Mouse (Mus musculus): ENCODE results near the gene Gm42669. TPM values are rescaled to one million over a fixed set of nuclear protein-coding genes. Genes with fewer than 3 reads are reported as not detected.

Gene Gm42669
- polyA plus RNA-seq, 1 experiment, result not detected

GRCm38 (mm10) chr5:107547955-107548354, 40.5 kb downstream of the Gm42669 start:
- TF ChIP-seq CTCF (IDR thresholded peaks at IDR 0.05; ENCODE audit: borderline replicate concordance, insufficient read depth, low read length), result no peak
- TF ChIP-seq POLR2A (IDR thresholded peaks at IDR 0.05; ENCODE audit: low read depth, low read length), result no peak
- Histone ChIP-seq H3K27ac (ENCODE audit: insufficient read depth, low read length) (no peak overlapping the region), H3K4me3 (ENCODE audit: insufficient read depth, low read length) (no peak overlapping the region), H3K4me1 (ENCODE audit: control insufficient read depth, insufficient read depth, low read length) (no peaks in the 10 kb centered on the region)

- TF ChIP-seq POLR2A (IDR thresholded peaks at IDR 0.05; ENCODE audit: low read depth, low read length) (no peak), CTCF (IDR thresholded peaks at IDR 0.05; ENCODE audit: borderline replicate concordance, insufficient read depth, low read length) (no peak)
- H3K4me3 ChIP-seq (ENCODE audit: insufficient read depth, low read length), result no peak overlapping the region
Observed at GRCm38 (mm10) chr5:107548444-107548843, 41.0 kb downstream of the Gm42669 start.

GRCm38 (mm10) chr5:107554336-107554735, 46.9 kb downstream of the Gm42669 start:
- Histone ChIP-seq H3K4me1 (ENCODE audit: control insufficient read depth, insufficient read depth, low read length) (no peaks in the 10 kb centered on the region), H3K4me3 (ENCODE audit: insufficient read depth, low read length) (no peak overlapping the region), H3K27ac (ENCODE audit: insufficient read depth, low read length) (no peak overlapping the region)
- TF ChIP-seq CTCF (IDR thresholded peaks at IDR 0.05; ENCODE audit: borderline replicate concordance, insufficient read depth, low read length) (no peak), POLR2A (IDR thresholded peaks at IDR 0.05; ENCODE audit: low read depth, low read length) (no peak)

More at GRCm38 (mm10) chr5:107548444-107548843, 41.0 kb downstream of the Gm42669 start:
- Histone ChIP-seq H3K4me1 (ENCODE audit: control insufficient read depth, insufficient read depth, low read length) (no peaks in the 10 kb centered on the region), H3K27ac (ENCODE audit: insufficient read depth, low read length) (no peak overlapping the region)

- no peaks in the 10 kb centered on the region for H3K4me1 ChIP-seq (ENCODE audit: control insufficient read depth, insufficient read depth, low read length)
- H3K27ac ChIP-seq (ENCODE audit: insufficient read depth, low read length), result no peak overlapping the region
- no peak for TF ChIP-seq POLR2A (IDR thresholded peaks at IDR 0.05; ENCODE audit: low read depth, low read length)
- TF ChIP-seq CTCF (IDR thresholded peaks at IDR 0.05; ENCODE audit: borderline replicate concordance, insufficient read depth, low read length), result no peak
- no peak overlapping the region for H3K4me3 ChIP-seq (ENCODE audit: insufficient read depth, low read length)
Observed at GRCm38 (mm10) chr5:107556969-107557368, 49.5 kb downstream of the Gm42669 start.

- H3K27ac ChIP-seq (ENCODE audit: insufficient read depth, low read length), result no peak overlapping the region
- no peak for TF ChIP-seq POLR2A (IDR thresholded peaks at IDR 0.05; ENCODE audit: low read depth, low read length)
- no peak for TF ChIP-seq CTCF (IDR thresholded peaks at IDR 0.05; ENCODE audit: borderline replicate concordance, insufficient read depth, low read length)
- H3K4me3 ChIP-seq (ENCODE audit: insufficient read depth, low read length), result no peak overlapping the region
- H3K4me1 ChIP-seq (ENCODE audit: control insufficient read depth, insufficient read depth, low read length), result no peaks in the 10 kb centered on the region
Observed at GRCm38 (mm10) chr5:107569148-107569547, 61.7 kb downstream of the Gm42669 start.

GRCm38 (mm10) chr5:107597301-107598077, 90.1 kb downstream of the Gm42669 start, which contains the start of the genes Rpap2 and Glmn:
Gene Rpap2 (plus strand): TSS chr5:107597373.
Gene Glmn (minus strand): TSS chr5:107597888.
- peak within 1 kb of the TSS; percentile 70 for H3K4me3 ChIP-seq (ENCODE audit: insufficient read depth, low read length)
- H3K4me1 ChIP-seq (ENCODE audit: control insufficient read depth, insufficient read depth, low read length), result no peaks in the 10 kb centered on the region
- TF ChIP-seq POLR2A (IDR thresholded peaks at IDR 0.05; ENCODE audit: low read depth, low read length) (peak; percentile 80), CTCF (IDR thresholded peaks at IDR 0.05; ENCODE audit: borderline replicate concordance, insufficient read depth, low read length) (no peak)
- peak within 1 kb of the TSS; percentile 44 for H3K27ac ChIP-seq (ENCODE audit: insufficient read depth, low read length)

GRCm38 (mm10) chr5:107598380-107598779, 91.0 kb downstream of the Gm42669 start:
- no peak overlapping the region for H3K4me3 ChIP-seq (ENCODE audit: insufficient read depth, low read length)
- H3K27ac ChIP-seq (ENCODE audit: insufficient read depth, low read length), result no peak overlapping the region
- TF ChIP-seq POLR2A (IDR thresholded peaks at IDR 0.05; ENCODE audit: low read depth, low read length) (no peak), CTCF (IDR thresholded peaks at IDR 0.05; ENCODE audit: borderline replicate concordance, insufficient read depth, low read length) (no peak)
- no peaks in the 10 kb centered on the region for H3K4me1 ChIP-seq (ENCODE audit: control insufficient read depth, insufficient read depth, low read length)

GRCm38 (mm10) chr5:107611224-107611623, 103.8 kb downstream of the Gm42669 start:
- Histone ChIP-seq H3K27ac (ENCODE audit: insufficient read depth, low read length) (no peak overlapping the region), H3K4me3 (ENCODE audit: insufficient read depth, low read length) (no peak overlapping the region), H3K4me1 (ENCODE audit: control insufficient read depth, insufficient read depth, low read length) (no peaks in the 10 kb centered on the region)
- no peak for TF ChIP-seq POLR2A (IDR thresholded peaks at IDR 0.05; ENCODE audit: low read depth, low read length)
- TF ChIP-seq CTCF (IDR thresholded peaks at IDR 0.05; ENCODE audit: borderline replicate concordance, insufficient read depth, low read length), result peak; percentile 25; the same call in 1 of the 2 replicates

GRCm38 (mm10) chr5:107617986-107618385, 110.6 kb downstream of the Gm42669 start:
- H3K4me1 ChIP-seq (ENCODE audit: control insufficient read depth, insufficient read depth, low read length), result no peaks in the 10 kb centered on the region
- no peak overlapping the region for H3K4me3 ChIP-seq (ENCODE audit: insufficient read depth, low read length)
- TF ChIP-seq POLR2A (IDR thresholded peaks at IDR 0.05; ENCODE audit: low read depth, low read length) (no peak), CTCF (IDR thresholded peaks at IDR 0.05; ENCODE audit: borderline replicate concordance, insufficient read depth, low read length) (no peak)
- no peak overlapping the region for H3K27ac ChIP-seq (ENCODE audit: insufficient read depth, low read length)

GRCm38 (mm10) chr5:107621327-107621726, 113.9 kb downstream of the Gm42669 start:
- H3K4me1 ChIP-seq (ENCODE audit: control insufficient read depth, insufficient read depth, low read length), result no peaks in the 10 kb centered on the region
- no peak overlapping the region for H3K4me3 ChIP-seq (ENCODE audit: insufficient read depth, low read length)
- H3K27ac ChIP-seq (ENCODE audit: insufficient read depth, low read length), result no peak overlapping the region
- TF ChIP-seq CTCF (IDR thresholded peaks at IDR 0.05; ENCODE audit: borderline replicate concordance, insufficient read depth, low read length) (no peak), POLR2A (IDR thresholded peaks at IDR 0.05; ENCODE audit: low read depth, low read length) (no peak)

Other genes with a start within 250 kb of the Gm42669 start
- 28.2 and 40.0 TPM in 2 replicates for gene Tgfbr3, start 218.0 kb upstream of the Gm42669 start, polyA plus RNA-seq (2011; ENCODE audit: insufficient read length, low read depth, missing spikeins)
- 1.4 and 2.0 TPM in 2 replicates for gene Brdt, start 176.5 kb upstream of the Gm42669 start, polyA plus RNA-seq (2011; ENCODE audit: insufficient read length, low read depth, missing spikeins)
- gene Ephx4, start 104.9 kb upstream of the Gm42669 start, polyA plus RNA-seq (2011; ENCODE audit: insufficient read length, low read depth, missing spikeins), result not detected in 2 replicates
- gene Lpcat2b, start 76.1 kb upstream of the Gm42669 start, polyA plus RNA-seq (2011; ENCODE audit: insufficient read length, low read depth, missing spikeins), result not detected in 2 replicates
- 4.8 and 5.5 TPM in 2 replicates for gene Btbd8, start 69.6 kb upstream of the Gm42669 start, polyA plus RNA-seq (2011; ENCODE audit: insufficient read length, low read depth, missing spikeins)
- gene 1700028K03Rik, start 27.1 kb downstream of the Gm42669 start, polyA plus RNA-seq (2011; ENCODE audit: insufficient read length, low read depth, missing spikeins), result not detected in 2 replicates
- 17.5 and 18.1 TPM in 2 replicates for gene Rpap2, start 89.8 kb downstream of the Gm42669 start, polyA plus RNA-seq (2011; ENCODE audit: insufficient read length, low read depth, missing spikeins)
- gene Glmn, start 90.3 kb downstream of the Gm42669 start, polyA plus RNA-seq (2011; ENCODE audit: insufficient read length, low read depth, missing spikeins), result 12.5 and 13.5 TPM in 2 replicates
- gene Gfi1, start 218.4 kb downstream of the Gm42669 start, polyA plus RNA-seq (2011; ENCODE audit: insufficient read length, low read depth, missing spikeins), result not detected in 2 replicates